In genomic region chr3:84710723-84711122, GRCm38 (mm10) we compare ENCODE assay signal across 18 mouse cellular contexts. TPM values are rescaled to one million over a fixed set of nuclear protein-coding genes. Genes with fewer than 3 reads are reported as not detected.
DNase-seq lines count a peak whose midpoint lies in the region; ATAC-seq lines count a peak whose summit lies in the region.
"Had no signal": no experiment of that assay in that cellular context is flagged by ENCODE, and none has a peak within 500 bp of the region (broad histone marks: within the 10 kb centered on the region; RNA-seq: fewer than 3 reads in every experiment).

No protein-coding gene starts in this region.

- no peak overlapping the region for H3K4me3 ChIP-seq in heart, embryonic 10.5 days
- H3K4me3 ChIP-seq: erythroblast, embryonic 14.5 days; forebrain, embryonic 15.5 days; hindbrain, embryonic 10.5 days; kidney, embryonic 15.5 days; limb, embryonic 15.5 days; midbrain, embryonic 15.5 days had no signal

- no peak overlapping the region for H3K27ac ChIP-seq in heart, embryonic 10.5 days
- H3K27ac ChIP-seq: forebrain, embryonic 15.5 days; hindbrain, embryonic 10.5 days; kidney, embryonic 15.5 days; limb, embryonic 15.5 days; midbrain, embryonic 15.5 days had no signal

- ATAC-seq in CD4-positive, CD25-positive, alpha-beta regulatory T cell, adult 4 months, result peak; percentile 35
- ATAC-seq in megakaryocyte progenitor cell, adult 5-6 weeks (replicated peaks; ENCODE audit: poor library complexity), result peak; percentile 44; the same call in 1 of the 2 replicates
- no peak for ATAC-seq in frontal cortex, adult (ENCODE audit: low TSS enrichment)
- ATAC-seq: forebrain, embryonic 15.5 days; midbrain, embryonic 15.5 days had no signal

- no peaks in the 10 kb centered on the region for H3K27me3 ChIP-seq in heart, embryonic 10.5 days (ENCODE audit: insufficient read depth, poor library complexity, severe bottlenecking)
- H3K27me3 ChIP-seq: forebrain, embryonic 15.5 days; kidney, embryonic 15.5 days; limb, embryonic 15.5 days; midbrain, embryonic 15.5 days had no signal

- H3K4me1 ChIP-seq in heart, embryonic 10.5 days, result peaks cover 7% of the 10 kb centered on the region; the same call in 1 of the 2 replicates
- H3K4me1 ChIP-seq: forebrain, embryonic 15.5 days; hindbrain, embryonic 10.5 days; kidney, embryonic 15.5 days; limb, embryonic 15.5 days; midbrain, embryonic 15.5 days had no signal

- DNase-seq in heart, adult 11 months, result peak; percentile 81
- no peak for DNase-seq in heart, embryonic 10.5 days (ENCODE audit: low spot score)
- DNase-seq in thymus, postnatal 14 days, result peak; percentile 83
- no peak for DNase-seq in B cell, adult 2 months
- no peak for DNase-seq in adrenal gland, adult (ENCODE audit: inconsistent age in 2 of 2, low spot score in 1 of 2)
- DNase-seq: adrenal gland, adult 2 months; cerebellum, adult 11-12 months; layer of hippocampus, postnatal 36 days; lung, adult 18-20 months had no signal

- 0 out of 2 replicates have a peak, but pooled peaks cover 5% of the 10 kb centered on the region for H3K9me3 ChIP-seq in heart, embryonic 10.5 days
- H3K9me3 ChIP-seq: forebrain, embryonic 15.5 days; kidney, embryonic 15.5 days; limb, embryonic 15.5 days; midbrain, embryonic 15.5 days had no signal

- H3K36me3 ChIP-seq in heart, embryonic 10.5 days, result no peaks in the 10 kb centered on the region
- H3K36me3 ChIP-seq: forebrain, embryonic 15.5 days; hindbrain, embryonic 10.5 days; kidney, embryonic 15.5 days; limb, embryonic 15.5 days; midbrain, embryonic 15.5 days had no signal

- WGBS in heart, embryonic 10.5 days, result 79% methylated on average over 4 of the region's 4 CpGs

RNA-seq across cellular contexts. Expression of gene Tmem154, which starts 44.7 kb away (rescaled TPM):
- 0.25 and 0.26 TPM in 2 replicates for polyA plus RNA-seq in heart, embryonic 10.5 days (2016; fragmentation: Nextera tagmentation; extraction: Ambion mirVana)
- polyA plus RNA-seq in CD4-positive, CD25-positive, alpha-beta regulatory T cell, adult 4 months (2017; shearing (Covaris generic)), result 100 to 1,000 TPM; 140 to 141 TPM
- total RNA-seq in megakaryocyte progenitor cell, adult 5-6 weeks (2015), result 9.9 and 10.6 TPM in 2 replicates
- 4.0 and 4.6 TPM in 2 replicates for total RNA-seq in megakaryocyte progenitor cell, adult 5-6 weeks (2017)

Comparison
In these comparisons a context has a peak if more than half of its experiments do, and no peak if none do; other contexts are left out.
1. DNase-seq: peak in heart, adult 11 months (single experiment) and thymus, postnatal 14 days (single experiment); none in heart, embryonic 10.5 days (single experiment), B cell, adult 2 months (0 of 2) and adrenal gland, adult (0 of 2).
2. RNA of gene Tmem154, which starts 44.7 kb away (polyA plus RNA-seq): 140 to 141 TPM in CD4-positive, CD25-positive, alpha-beta regulatory T cell, adult 4 months; 0.25 to 0.26 TPM in heart, embryonic 10.5 days; every median in the first group is over 100 times any median in the second.